33 mouse cellular contexts compared by ENCODE assay signal in genomic region chr6:90569736-90570383, GRCm38 (mm10). TPM values are rescaled to one million over a fixed set of nuclear protein-coding genes. Genes with fewer than 3 reads are reported as not detected.
DNase-seq lines count a peak whose midpoint lies in the region; ATAC-seq and TF ChIP-seq lines count a peak whose summit lies in the region.
"Had no signal": no experiment of that assay in that cellular context is flagged by ENCODE, and none has a peak within 500 bp of the region (broad histone marks: within the 10 kb centered on the region; RNA-seq: fewer than 3 reads in every experiment).

No protein-coding gene starts in this region.

- no peak for ATAC-seq in heart, embryonic 13.5 days (ENCODE audit: extremely low read depth, insufficient number of reproducible peaks, low FRiP score, low TSS enrichment)
- ATAC-seq: activated CD4-positive, CD25-positive, alpha-beta regulatory T cell, adult 4 months; forebrain, embryonic 16.5 days had no signal

- peaks cover 25% of the 10 kb centered on the region; the same call in 1 of the 2 replicates for H3K27me3 ChIP-seq in heart, embryonic 13.5 days (replicated peaks)
- H3K27me3 ChIP-seq in heart, embryonic 10.5 days (ENCODE audit: insufficient read depth, poor library complexity, severe bottlenecking), result peaks cover 32% of the 10 kb centered on the region; the same call in 1 of the 2 replicates
- no peaks in the 10 kb centered on the region for H3K27me3 ChIP-seq in small intestine, adult 2 months (ENCODE audit: control insufficient read depth, insufficient read depth, low read length)

- no peaks in the 10 kb centered on the region for H3K36me3 ChIP-seq in heart, embryonic 13.5 days
- no peaks in the 10 kb centered on the region for H3K36me3 ChIP-seq in heart, embryonic 10.5 days
- H3K36me3 ChIP-seq in small intestine, adult 2 months (ENCODE audit: control insufficient read depth, insufficient read depth, low read length), result peaks cover 24% of the 10 kb centered on the region
- H3K36me3 ChIP-seq: hindbrain, embryonic 12.5 days had no signal

- WGBS in heart, embryonic 13.5 days, result 52% methylated on average over 12 of the region's 12 CpGs
- 62% methylated on average over 12 of the region's 12 CpGs for WGBS in heart, embryonic 10.5 days
- WGBS in small intestine, adult 2 months, result 18% methylated on average over 12 of the region's 12 CpGs

- no peaks in the 10 kb centered on the region for H3K9me3 ChIP-seq in heart, embryonic 13.5 days
- H3K9me3 ChIP-seq in heart, embryonic 10.5 days, result no peaks in the 10 kb centered on the region
- H3K9me3 ChIP-seq: hindbrain, embryonic 12.5 days; megakaryocyte, embryonic 14.5 days had no signal

- TF ChIP-seq POLR2A in small intestine, adult 2 months (IDR thresholded peaks at IDR 0.05; ENCODE audit: low read depth, low read length), result no peak; the same call in 1 of the 2 replicates

- no peak overlapping the region for H3K4me2 ChIP-seq in heart, embryonic 13.5 days
- H3K4me2 ChIP-seq: hindbrain, embryonic 12.5 days had no signal

- peak; percentile 4; the same call in 1 of the 2 replicates for TF ChIP-seq CTCF in small intestine, adult 2 months (IDR thresholded peaks at IDR 0.05; ENCODE audit: extremely low read depth, insufficient read length, insufficient replicate concordance, low read depth, low read length)

- peaks cover 23% of the 10 kb centered on the region for H3K4me1 ChIP-seq in heart, embryonic 13.5 days
- H3K4me1 ChIP-seq in heart, embryonic 10.5 days, result peaks cover 14% of the 10 kb centered on the region; the same call in 1 of the 2 replicates
- peaks cover 21% of the 10 kb centered on the region for H3K4me1 ChIP-seq in small intestine, adult 2 months (ENCODE audit: control insufficient read depth, insufficient read depth, insufficient read length, low read length)

- DNase-seq in heart, embryonic 10.5 days (ENCODE audit: low spot score), result no peak
- DNase-seq in urinary bladder, adult 2 months (ENCODE audit: low spot score), result peak; percentile 13
- DNase-seq in urinary bladder, postnatal 10 days (ENCODE audit: low spot score), result no peak
- no peak for DNase-seq in ovary, postnatal 14 days (ENCODE audit: low spot score)
- no peak for DNase-seq in embryo, embryonic 9.5 days (ENCODE audit: extremely low spot score)
- DNase-seq: adrenal gland, postnatal 14 days; cerebellum, adult 11 months; cerebellum, adult 9-10 months; cerebellum, postnatal 36 days; gastrocnemius, adult 2 months; gastrocnemius, postnatal 36 days; heart, adult 2 months; heart, postnatal 14 days; layer of hippocampus, postnatal 36 days; left cerebral cortex, postnatal 4 days; liver; lung, adult 2 months; lung, postnatal 14 days; midbrain, embryonic 14.5 days; retina, postnatal 1 day; right cerebral cortex, postnatal 14 days; spleen, adult 18-20 months; thymus, adult 2 months; thymus, postnatal 4 days had no signal

- H3K27ac ChIP-seq in heart, embryonic 13.5 days (replicated peaks), result no peak overlapping the region
- no peak overlapping the region for H3K27ac ChIP-seq in heart, embryonic 10.5 days
- H3K27ac ChIP-seq in small intestine, adult 2 months (ENCODE audit: insufficient read depth, low read depth, low read length), result peak overlapping the region; percentile 84
- H3K27ac ChIP-seq: gastrocnemius, adult 2 months; heart, adult 2 months; hindbrain, embryonic 12.5 days; kidney, postnatal 0 days; liver, embryonic 14.5 days had no signal

- H3K9ac ChIP-seq in heart, embryonic 13.5 days, result peak overlapping the region; percentile 37; the same call in 1 of the 2 replicates
- H3K9ac ChIP-seq: hindbrain, embryonic 12.5 days; liver, embryonic 14.5 days had no signal

- H3K4me3 ChIP-seq in heart, embryonic 13.5 days, result no peak overlapping the region
- H3K4me3 ChIP-seq in heart, embryonic 10.5 days, result no peak overlapping the region
- no peak overlapping the region for H3K4me3 ChIP-seq in small intestine, adult 2 months (ENCODE audit: low read depth, low read length)
- H3K4me3 ChIP-seq: erythroblast, embryonic 14.5 days; gastrocnemius, adult 2 months; heart, adult 2 months; hindbrain, embryonic 12.5 days; megakaryocyte, embryonic 14.5 days had no signal

RNA-seq across cellular contexts. Expression of gene Slc41a3, which starts 34.7 kb away (rescaled TPM):
- 12.1 and 14.0 TPM in 2 replicates for polyA plus RNA-seq in heart, embryonic 13.5 days (2015; fragmentation: Nextera tagmentation; extraction: Ambion mirVana)
- 8.2 and 9.4 TPM in 2 replicates for polyA plus RNA-seq in heart, embryonic 10.5 days (2016; fragmentation: Nextera tagmentation; extraction: Ambion mirVana)
- 6.9 and 9.0 TPM in 2 replicates for polyA plus RNA-seq in urinary bladder, adult 2 months (2012; rRNA removed)
- polyA plus RNA-seq in small intestine, adult 2 months (2012; rRNA removed), result 1.5 and 10.7 TPM in 2 replicates
